Mouse (Mus musculus) right cerebral cortex, adult 2 months (tissue): ENCODE results near the gene Endov.

Source experiments
- DNase-seq, 2 experiments: peaks; one replicate each; pipeline ENCODE4 v3.0.0; 2021 to 2022; ENCODE audit warnings: low spot score in 2 of 2

The Endov gene

DNA sequence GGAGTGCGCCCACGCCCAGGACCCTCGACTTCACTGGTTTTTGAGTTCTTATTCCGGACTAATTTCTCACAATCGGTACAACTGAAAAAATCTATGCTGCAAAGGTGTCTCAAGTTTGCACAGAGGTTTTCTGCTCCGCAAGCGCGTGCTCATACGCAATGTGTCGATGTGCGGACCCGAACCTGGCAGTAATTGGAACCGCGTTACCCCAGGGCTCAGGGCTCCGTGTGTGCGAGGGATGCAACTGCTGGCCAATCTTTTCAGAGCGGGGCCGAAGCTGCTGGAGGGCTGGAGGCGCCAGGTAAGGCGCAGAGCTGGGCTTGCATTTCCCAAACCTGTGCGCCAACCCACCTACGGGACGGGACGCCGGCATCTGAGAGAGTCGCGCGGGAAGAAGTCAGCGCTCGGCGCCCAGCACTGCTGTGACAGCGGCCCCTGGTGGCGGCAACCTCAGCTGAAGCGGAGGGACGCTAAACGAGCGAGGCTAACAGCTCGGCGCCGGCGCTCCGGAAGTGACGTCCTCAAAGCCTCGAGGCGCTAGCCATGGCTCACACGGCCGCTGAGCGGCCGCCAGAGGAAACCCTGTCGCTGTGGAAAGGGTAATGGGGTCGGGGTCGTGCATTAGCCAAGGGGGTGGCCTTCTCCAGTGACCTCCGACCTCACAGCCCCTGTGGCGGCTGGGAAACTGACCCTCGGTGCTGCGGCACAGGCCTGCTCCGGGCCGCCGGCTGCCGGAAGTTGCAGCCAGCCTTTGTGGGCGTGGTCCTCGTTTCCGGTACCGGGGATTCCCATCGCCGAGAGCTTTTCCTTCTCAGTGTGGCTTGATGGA lies at the start of gene Endov:
Gene Endov, plus strand, starts transcription at position 487 of the 829 bp plus-strand sequence.
- DNase-seq: peak; percentile 99 to 100

DNA sequence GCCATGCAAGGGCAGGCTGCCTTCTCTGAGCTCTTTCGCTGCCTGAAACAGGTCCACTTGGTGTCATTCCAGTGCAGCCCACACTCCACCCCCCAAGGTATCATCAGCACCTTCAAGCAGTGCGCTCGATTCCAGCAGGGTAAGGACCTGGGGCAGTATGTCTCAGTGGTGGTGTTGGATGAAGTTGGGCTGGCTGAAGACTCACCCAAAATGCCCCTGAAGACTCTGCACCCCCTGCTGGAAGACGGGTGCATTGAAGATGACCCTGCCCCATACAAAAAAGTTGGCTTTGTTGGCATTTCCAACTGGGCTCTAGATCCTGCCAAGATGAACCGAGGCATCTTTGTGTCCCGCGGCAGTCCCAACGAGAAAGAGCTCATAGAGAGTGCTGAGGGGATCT lies 48.9 kb upstream of the Endov start:
- no peak for DNase-seq

GRCm38 (mm10) chr11:119443442-119443841 lies 47.7 kb upstream of the Endov start:
- DNase-seq: no peak

GRCm38 (mm10) chr11:119456097-119456496 lies 35.0 kb upstream of the Endov start:
- no peak for DNase-seq

DNA sequence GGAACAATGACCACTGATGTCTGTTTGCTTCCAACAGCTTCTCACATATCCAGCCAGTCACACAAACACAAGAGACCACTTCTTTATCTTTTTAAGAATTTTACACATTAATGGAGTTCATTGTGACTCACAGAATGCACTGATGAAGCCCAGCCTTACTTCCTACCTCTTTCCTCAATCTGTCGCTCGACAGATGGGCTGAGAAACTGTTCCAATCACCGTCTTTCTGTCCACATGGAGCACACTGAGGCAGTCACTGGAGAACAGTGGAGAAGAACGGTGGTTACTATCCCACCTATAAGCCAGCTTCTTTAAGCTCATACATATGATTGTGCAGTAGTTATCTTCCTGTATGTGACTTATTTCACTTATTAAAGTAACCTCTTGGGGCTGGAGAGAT lies 13.3 kb upstream of the Endov start:
- no peak for DNase-seq

DNA sequence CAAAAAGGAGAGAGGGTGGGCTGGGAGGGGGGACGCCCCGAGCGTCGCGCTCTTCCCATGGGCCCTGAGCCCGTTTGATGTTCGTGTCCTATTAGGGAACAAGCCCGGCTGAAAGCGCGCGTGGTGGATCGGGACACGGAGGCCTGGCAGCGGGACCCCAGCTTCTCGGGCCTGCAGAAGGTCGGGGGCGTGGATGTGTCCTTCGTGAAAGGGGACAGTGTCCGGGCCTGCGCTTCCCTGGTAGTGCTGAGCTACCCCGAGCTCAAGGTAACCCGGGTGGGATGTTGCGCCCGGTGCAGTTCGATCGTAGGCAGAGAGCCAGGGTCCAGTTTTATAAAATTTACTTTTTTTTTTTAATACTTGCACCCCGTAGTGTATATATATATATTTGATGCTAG lies 542 bp downstream of the Endov start:
- no peak for DNase-seq

DNA sequence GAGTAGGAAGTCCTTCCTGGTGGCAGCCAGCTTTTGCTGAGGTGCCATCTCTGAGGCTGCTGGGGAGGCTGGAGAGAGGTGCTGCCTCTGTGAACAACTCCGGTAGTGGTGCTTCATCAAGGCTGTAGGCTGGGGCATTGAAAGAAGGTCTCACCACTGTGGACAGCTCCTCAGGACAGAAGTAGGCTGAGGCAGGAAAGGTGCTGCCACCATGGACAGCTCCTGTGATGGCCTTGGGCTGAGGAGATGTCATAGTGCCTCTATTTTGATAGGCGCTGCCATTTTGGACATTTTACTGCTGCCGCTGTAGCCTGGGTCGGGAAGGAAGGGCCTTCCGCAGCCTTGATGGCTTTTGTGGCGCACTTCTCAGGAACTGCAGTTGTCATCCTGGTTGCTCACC lies 1.7 kb downstream of the Endov start:
- no peak for DNase-seq

DNA sequence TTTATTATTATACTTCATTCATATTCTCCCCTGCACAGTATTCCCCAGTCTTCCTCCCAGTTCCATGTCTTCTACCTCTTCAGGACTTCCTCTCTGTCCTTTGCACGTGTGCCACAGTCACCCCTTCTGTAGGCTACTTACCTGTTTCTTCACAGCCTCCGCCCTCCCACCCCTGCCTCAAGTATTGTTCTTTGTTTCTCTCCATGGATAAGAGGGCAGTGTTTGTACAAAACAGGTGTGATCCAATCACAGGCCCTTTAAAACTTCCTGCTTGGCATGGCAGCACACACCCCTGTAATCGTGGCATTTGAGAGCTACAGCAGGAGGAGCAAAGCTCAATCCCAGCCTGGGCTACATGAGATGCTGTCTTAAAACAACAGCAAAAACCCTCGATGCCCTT lies 2.4 kb downstream of the Endov start:
- no peak for DNase-seq

- no peak for DNase-seq
Measured at GRCm38 (mm10) chr11:119496147-119496546, 5.0 kb downstream of the Endov start.

- DNase-seq: no peak
Measured at GRCm38 (mm10) chr11:119497451-119497850, 6.3 kb downstream of the Endov start.

DNA sequence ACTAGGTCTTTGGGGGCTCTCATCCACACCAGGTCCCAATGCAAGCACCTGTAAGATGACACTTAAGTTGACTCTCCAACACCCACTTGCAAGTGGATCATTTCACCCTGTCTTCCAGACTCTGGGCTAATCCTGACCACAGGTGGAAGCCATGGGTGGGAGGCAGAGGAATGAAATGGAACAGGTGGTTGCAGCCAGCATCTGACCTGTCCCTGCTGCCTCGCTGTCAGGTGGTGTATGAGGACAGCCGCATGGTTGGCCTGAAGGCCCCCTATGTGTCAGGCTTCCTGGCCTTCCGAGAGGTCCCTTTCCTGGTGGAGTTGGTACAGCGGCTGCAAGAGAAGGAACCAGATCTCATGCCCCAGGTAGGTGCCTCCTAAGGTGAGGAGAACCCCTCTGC lies 8.2 kb downstream of the Endov start:
- no peak for DNase-seq

- no peak for DNase-seq
Measured at GRCm38 (mm10) chr11:119500011-119500410, 8.9 kb downstream of the Endov start.

DNA sequence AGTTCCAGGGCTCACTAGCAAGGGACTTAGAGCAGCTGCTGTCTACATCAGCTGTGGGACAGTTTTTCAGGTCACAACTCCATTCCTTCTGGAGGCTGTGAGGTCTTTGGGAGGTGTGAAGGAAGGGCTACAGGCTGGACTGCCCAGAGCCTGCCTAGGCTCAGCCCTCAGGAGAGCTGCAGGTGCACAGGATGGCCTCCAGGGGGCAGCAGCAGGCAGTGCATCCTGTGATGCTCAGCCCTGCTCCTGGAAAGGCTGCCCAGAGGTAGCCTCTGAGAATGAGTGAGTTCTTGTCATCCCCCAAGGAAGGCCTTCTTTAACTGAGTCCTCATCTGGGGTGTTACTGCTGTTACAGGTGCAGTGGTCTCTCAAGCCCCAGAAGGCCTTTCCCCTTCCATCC lies 12.5 kb downstream of the Endov start:
- DNase-seq: peak; percentile 77 to 87

DNA sequence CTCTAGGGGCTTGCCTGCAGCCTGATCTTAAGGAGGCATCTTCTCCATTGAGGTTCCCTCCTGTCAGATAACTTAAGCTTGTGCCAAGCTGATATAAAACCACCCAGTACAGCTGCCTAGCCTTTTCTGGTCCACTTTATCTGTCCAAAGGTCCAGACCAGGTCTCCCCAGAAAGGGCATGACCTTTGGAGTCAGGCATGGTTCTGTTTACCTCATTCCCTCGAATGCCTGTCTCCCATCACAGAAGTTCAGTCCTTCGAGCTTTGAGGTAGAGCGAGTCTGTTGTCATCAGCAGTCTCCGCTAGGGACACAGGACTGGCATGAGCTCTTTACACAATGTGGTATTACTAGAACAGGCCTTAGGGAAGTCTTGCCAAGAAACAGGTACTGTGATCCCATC lies 15.2 kb downstream of the Endov start:
- no peak for DNase-seq

DNA sequence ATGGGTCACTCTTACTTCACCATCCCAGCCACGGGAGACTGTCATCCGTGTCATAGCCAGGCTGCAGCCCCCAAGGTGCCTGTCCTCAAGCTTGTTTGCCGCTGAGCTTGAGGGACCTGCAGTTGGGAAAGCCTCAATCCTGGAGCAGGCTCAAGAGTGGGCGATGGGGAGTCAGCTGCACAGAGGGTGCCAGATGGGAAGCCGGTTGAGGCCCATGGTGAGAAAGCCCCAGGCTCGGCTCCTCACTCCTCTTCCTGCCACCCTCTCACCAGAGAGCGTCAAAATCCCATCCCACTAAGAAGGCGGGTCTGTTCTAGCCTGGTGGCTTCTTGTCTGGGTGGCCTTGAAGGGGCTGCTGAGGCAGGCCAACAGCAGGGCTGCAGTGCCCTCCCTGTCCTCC lies 16.6 kb downstream of the Endov start:
- DNase-seq: peak; percentile 71 to 75

DNA sequence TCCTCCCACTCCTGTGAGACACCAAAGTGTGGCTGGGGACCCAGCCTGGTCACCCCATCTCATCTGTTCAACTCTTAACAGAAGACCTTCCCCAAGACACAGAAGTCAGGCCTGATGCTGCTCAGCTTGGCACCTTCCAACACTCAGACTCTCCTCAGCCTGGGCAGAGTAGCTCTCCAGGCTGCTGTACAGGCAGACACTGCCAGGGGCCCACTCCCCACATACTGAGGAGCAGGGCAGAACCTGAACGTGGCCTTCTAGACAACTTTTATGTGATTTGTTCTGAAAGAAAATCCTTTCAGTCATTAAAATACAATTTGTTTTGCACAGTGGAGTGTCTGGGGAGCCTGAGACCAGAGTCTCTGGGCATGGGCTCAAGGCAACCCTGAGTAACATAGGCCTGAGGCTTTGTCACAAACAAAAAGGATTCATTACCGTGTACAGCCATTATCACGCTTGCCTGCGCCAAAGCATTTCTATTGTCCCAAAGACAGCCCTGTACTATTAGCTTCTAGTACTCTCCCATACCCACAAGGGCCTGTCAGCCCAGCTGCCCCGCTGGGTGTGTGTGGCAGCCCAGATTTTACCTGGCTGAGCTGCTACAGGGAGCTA lies 18.1 kb downstream of the Endov start:
- DNase-seq: no peak

GRCm38 (mm10) chr11:119513038-119513659 lies 22.0 kb downstream of the Endov start:
- no peak for DNase-seq

DNA sequence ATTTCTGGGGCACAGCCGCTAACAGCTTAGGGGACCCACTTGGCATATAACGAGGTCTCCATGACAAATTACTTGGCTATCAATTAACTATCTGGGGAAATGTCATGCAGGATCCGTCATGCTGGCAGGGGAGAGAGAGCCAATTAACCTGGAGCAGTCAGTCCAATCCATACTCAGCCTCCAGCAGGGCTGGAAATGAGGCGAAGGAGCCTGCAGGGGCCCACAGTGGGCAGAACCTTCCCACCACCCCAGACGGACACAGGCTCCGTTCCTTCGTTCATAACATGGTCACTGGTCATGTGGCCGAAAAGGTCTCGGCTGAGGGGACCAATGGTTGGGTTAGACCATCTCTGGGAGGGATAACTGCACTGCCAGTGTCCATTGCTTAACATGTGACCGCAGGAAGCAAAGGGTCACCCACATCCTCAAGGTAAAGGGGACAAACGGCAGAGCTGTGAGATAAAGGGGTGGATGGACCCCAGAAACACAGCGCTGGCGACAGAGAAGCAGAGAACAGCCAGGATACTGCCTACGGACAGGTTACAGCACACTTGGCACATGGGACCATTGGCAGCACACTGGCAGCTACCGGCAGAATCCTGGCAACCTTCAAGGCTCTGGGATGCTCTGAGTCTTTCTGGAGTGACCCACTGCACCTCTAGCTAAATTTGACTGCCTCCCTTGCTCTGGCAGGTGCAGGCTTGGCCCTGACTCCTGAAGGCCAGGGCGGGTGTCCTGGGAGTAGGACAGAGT lies 23.1 kb downstream of the Endov start:
- DNase-seq: no peak

DNA sequence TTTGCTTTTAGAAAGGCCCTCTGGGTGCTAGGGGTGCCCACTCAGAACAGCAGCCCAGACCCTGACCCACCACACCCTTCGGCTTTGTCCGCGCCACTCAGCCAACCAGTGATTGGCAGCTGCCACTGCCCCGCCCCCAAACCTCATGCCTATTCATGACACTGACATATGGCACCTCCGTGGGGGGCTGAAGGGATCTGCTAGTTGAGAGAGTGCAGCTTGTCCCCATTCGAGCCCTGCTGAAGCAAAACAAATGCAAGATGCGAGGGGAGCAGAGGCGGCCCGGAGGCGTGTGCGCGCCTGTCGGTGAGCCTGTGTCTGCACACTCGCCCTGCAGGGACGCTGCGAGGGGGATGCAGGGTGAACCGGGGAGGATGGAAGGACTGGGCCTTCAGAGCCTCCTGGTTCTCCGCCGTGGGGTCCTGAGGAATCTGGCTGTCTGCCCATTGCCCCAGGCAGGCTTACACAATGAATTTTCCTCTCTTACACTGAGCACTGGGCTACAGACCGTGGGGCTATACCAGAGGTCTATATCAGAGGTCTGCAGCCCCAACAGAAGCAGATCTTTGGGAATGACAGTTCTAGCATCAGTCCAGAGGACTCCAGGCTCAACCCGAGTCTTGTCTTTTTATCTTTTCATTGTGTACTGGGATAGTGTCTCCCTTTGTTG lies 24.0 kb downstream of the Endov start:
- DNase-seq: peak; percentile 74 to 75

- peak; percentile 79 to 80 for DNase-seq
Measured at GRCm38 (mm10) chr11:119515823-119516676, 24.9 kb downstream of the Endov start.
